Mouse (Mus musculus) heart, embryonic 11.5 days (tissue): Measurements from ENCODE around the gene Myh7b. TPM values are rescaled to one million over a fixed set of nuclear protein-coding genes. Genes with fewer than 3 reads are reported as not detected.

Experiments
- ATAC-seq: fragments of 200-750 bp; cut with Nextera tagmentation; replicated peaks from 2 replicates; pipeline ENCODE4 v1.8.0; 2017; ENCODE audit warnings: moderate library complexity; ENCODE audit not compliant: insufficient number of reproducible peaks, low FRiP score, low TSS enrichment
- H3K27ac ChIP-seq: fragments of 300-500 bp; sonication (generic); 2 replicates; pipeline ENCODE4 v1.5.1; 2014; ENCODE audit warnings: mild to moderate bottlenecking, low read depth, low read length
- H3K27me3 ChIP-seq: fragments of 300-500 bp; sonication (generic); 2 replicates; pipeline ENCODE4 v1.6.1; 2014; ENCODE audit warnings: mild to moderate bottlenecking, low read length, mixed read lengths; ENCODE audit not compliant: control insufficient read depth, insufficient read depth
- H3K36me3 ChIP-seq: fragments of 300-500 bp; sonication (generic); 2 replicates; pipeline ENCODE4 v1.6.1; 2014; ENCODE audit warnings: mild to moderate bottlenecking, low read length, moderate library complexity, mixed read lengths; ENCODE audit not compliant: control insufficient read depth, insufficient read depth
- H3K4me1 ChIP-seq: fragments of 300-500 bp; sonication (generic); 2 replicates; pipeline ENCODE4 v1.6.1; 2014; ENCODE audit warnings: low read length; ENCODE audit not compliant: control insufficient read depth, insufficient read depth
- H3K4me2 ChIP-seq: fragments of 300-500 bp; sonication (generic); 2 replicates; pipeline ENCODE4 v1.6.1; 2014; ENCODE audit warnings: mild to moderate bottlenecking, moderate library complexity
- H3K4me3 ChIP-seq: fragments of 300-500 bp; sonication (generic); 2 replicates; pipeline ENCODE4 v1.5.1; 2014; ENCODE audit warnings: low read depth, low read length
- H3K9ac ChIP-seq: fragments of 300-500 bp; sonication (generic); 2 replicates; pipeline ENCODE4 v1.6.1; 2014; ENCODE audit warnings: mild to moderate bottlenecking, low read depth, low read length, moderate library complexity
- H3K9me3 ChIP-seq: fragments of 300-500 bp; sonication (generic); replicated peaks from 2 replicates; pipeline ENCODE4 v1.6.1; 2016; ENCODE audit warnings: low read length; ENCODE audit not compliant: control insufficient read depth
- WGBS: fragments of 180-500 bp; shearing (Covaris S2); extraction: QIAGEN DNeasy Blood & Tissue Kit; methylation state at CpG from one replicate; pipeline ENCODE4 v1.1.7; 2014; ENCODE audit not compliant: insufficient replicate concordance; 5-methylcytosine and 5-hydroxymethylcytosine counted together
- polyA plus RNA-seq: library from polyadenylated mRNA; unstranded; fragments of >200 nt; fragmentation: Nextera tagmentation; extraction: Ambion mirVana; gene quantifications from 2 replicates; pipeline ENCODE4 v1.2.1, GENCODE M21; 2014

Gene Myh7b
- polyA plus RNA-seq, 1 experiment from 2014 or later, result 13.6 TPM

GRCm38 (mm10) chr2:155655759-155656372 is 44.9 kb downstream of the Myh7b start:
- Histone ChIP-seq H3K27me3 (no peaks in the 10 kb centered on the region), H3K9ac (no peak overlapping the region), H3K9me3 (no peaks in the 10 kb centered on the region), H3K4me3 (no peak overlapping the region), H3K4me2 (no peak overlapping the region), H3K4me1 (no peaks in the 10 kb centered on the region), H3K36me3 (peaks cover 26% of the 10 kb centered on the region), H3K27ac (no peak overlapping the region)
- ATAC-seq, result no peak
- WGBS, result 87% methylated on average over 6 of the region's 6 CpGs

GRCm38 (mm10) chr2:155662390-155662789 is 51.4 kb downstream of the Myh7b start:
- H3K4me1 ChIP-seq, result no peaks in the 10 kb centered on the region
- 92% methylated on average over 5 of the region's 5 CpGs for WGBS
- no peak overlapping the region for H3K4me3 ChIP-seq
- peaks cover 23% of the 10 kb centered on the region for H3K36me3 ChIP-seq
- H3K9me3 ChIP-seq, result no peaks in the 10 kb centered on the region
- no peak overlapping the region for H3K27ac ChIP-seq
- H3K27me3 ChIP-seq, result no peaks in the 10 kb centered on the region
- H3K4me2 ChIP-seq, result no peak overlapping the region
- H3K9ac ChIP-seq, result no peak overlapping the region
- ATAC-seq, result no peak

GRCm38 (mm10) chr2:155663097-155663496 is 52.1 kb downstream of the Myh7b start:
- H3K4me3 ChIP-seq, result no peak overlapping the region
- no peak for ATAC-seq
- H3K4me1 ChIP-seq, result no peaks in the 10 kb centered on the region
- H3K36me3 ChIP-seq, result peaks cover 23% of the 10 kb centered on the region
- no peaks in the 10 kb centered on the region for H3K9me3 ChIP-seq
- no peak overlapping the region for H3K4me2 ChIP-seq
- H3K27ac ChIP-seq, result no peak overlapping the region
- no peaks in the 10 kb centered on the region for H3K27me3 ChIP-seq
- WGBS, result 28% methylated on average over 5 of the region's 5 CpGs
- no peak overlapping the region for H3K9ac ChIP-seq

GRCm38 (mm10) chr2:155663910-155664460 is 53.0 kb downstream of the Myh7b start:
- H3K4me1 ChIP-seq, result no peaks in the 10 kb centered on the region
- no peak overlapping the region for H3K27ac ChIP-seq
- 78% methylated on average over 6 of the region's 6 CpGs for WGBS
- no peaks in the 10 kb centered on the region for H3K9me3 ChIP-seq
- ATAC-seq, result no peak
- peaks cover 24% of the 10 kb centered on the region for H3K36me3 ChIP-seq
- no peak overlapping the region for H3K4me2 ChIP-seq
- no peak overlapping the region for H3K4me3 ChIP-seq
- H3K27me3 ChIP-seq, result no peaks in the 10 kb centered on the region
- H3K9ac ChIP-seq, result no peak overlapping the region

GRCm38 (mm10) chr2:155667881-155668280 is 56.9 kb downstream of the Myh7b start:
- no peak overlapping the region for H3K9ac ChIP-seq
- peaks cover 22% of the 10 kb centered on the region for H3K36me3 ChIP-seq
- H3K4me2 ChIP-seq, result no peak overlapping the region
- H3K27ac ChIP-seq, result no peak overlapping the region
- no peaks in the 10 kb centered on the region for H3K4me1 ChIP-seq
- no peak overlapping the region for H3K4me3 ChIP-seq
- WGBS, result 97% methylated on average over 8 of the region's 8 CpGs
- H3K27me3 ChIP-seq, result no peaks in the 10 kb centered on the region
- H3K9me3 ChIP-seq, result no peaks in the 10 kb centered on the region
- ATAC-seq, result no peak

- Histone ChIP-seq H3K27ac (no peak overlapping the region), H3K4me1 (no peaks in the 10 kb centered on the region), H3K27me3 (no peaks in the 10 kb centered on the region), H3K4me2 (no peak overlapping the region), H3K36me3 (peaks cover 18% of the 10 kb centered on the region), H3K4me3 (no peak overlapping the region), H3K9ac (no peak overlapping the region), H3K9me3 (no peaks in the 10 kb centered on the region)
- ATAC-seq, result no peak
- 81% methylated on average over 4 of the region's 4 CpGs for WGBS
Observed at GRCm38 (mm10) chr2:155668461-155668860, 57.4 kb downstream of the Myh7b start.

GRCm38 (mm10) chr2:155671236-155671635 is 60.2 kb downstream of the Myh7b start:
- no peaks in the 10 kb centered on the region for H3K9me3 ChIP-seq
- H3K36me3 ChIP-seq, result peaks cover 10% of the 10 kb centered on the region
- no peak overlapping the region for H3K4me3 ChIP-seq
- H3K4me2 ChIP-seq, result no peak overlapping the region
- no peak for ATAC-seq
- no peak overlapping the region for H3K27ac ChIP-seq
- no peak overlapping the region for H3K9ac ChIP-seq
- no peaks in the 10 kb centered on the region for H3K27me3 ChIP-seq
- WGBS, result 88% methylated on average over 4 of the region's 4 CpGs
- no peaks in the 10 kb centered on the region for H3K4me1 ChIP-seq

- H3K4me1 ChIP-seq, result no peaks in the 10 kb centered on the region
- WGBS, result 33% methylated on average over 2 of the region's 2 CpGs
- peaks cover 7% of the 10 kb centered on the region for H3K36me3 ChIP-seq
- no peak overlapping the region for H3K4me2 ChIP-seq
- ATAC-seq, result no peak
- H3K27me3 ChIP-seq, result no peaks in the 10 kb centered on the region
- no peak overlapping the region for H3K9ac ChIP-seq
- no peak overlapping the region for H3K27ac ChIP-seq
- H3K9me3 ChIP-seq, result no peaks in the 10 kb centered on the region
- no peak overlapping the region for H3K4me3 ChIP-seq
Observed at GRCm38 (mm10) chr2:155673546-155673945, 62.5 kb downstream of the Myh7b start.

- H3K36me3 ChIP-seq, result peaks cover 7% of the 10 kb centered on the region
- no peak overlapping the region for H3K4me2 ChIP-seq
- H3K27me3 ChIP-seq, result no peaks in the 10 kb centered on the region
- WGBS, result 56% methylated on average over 4 of the region's 4 CpGs
- H3K4me1 ChIP-seq, result no peaks in the 10 kb centered on the region
- H3K9ac ChIP-seq, result no peak overlapping the region
- no peak overlapping the region for H3K4me3 ChIP-seq
- no peak overlapping the region for H3K27ac ChIP-seq
- ATAC-seq, result no peak
- H3K9me3 ChIP-seq, result no peaks in the 10 kb centered on the region
Observed at GRCm38 (mm10) chr2:155675118-155675517, 64.1 kb downstream of the Myh7b start.
